Mouse (Mus musculus): Measurements from ENCODE around the gene Aox2.

GRCm38 (mm10) chr1:58284505-58284904, 6.4 kb downstream of the Aox2 start:
- TF ChIP-seq CTCF (IDR thresholded peaks at IDR 0.05; ENCODE audit: borderline replicate concordance, control insufficient read depth, extremely low read depth, insufficient read depth, low read length, poor library complexity) (no peak), POLR2A (IDR thresholded peaks at IDR 0.05; ENCODE audit: control insufficient read depth, extremely low read depth, insufficient read depth, low read length, poor library complexity) (no peak)

All from thymus, adult 2 months (tissue).